Mouse (Mus musculus) thymus, postnatal 0 days (tissue): ENCODE measurements around the gene Dmrt3. TPM values are rescaled to one million over a fixed set of nuclear protein-coding genes. Genes with fewer than 3 reads are reported as not detected.

ENCODE experiments used
- DNase-seq: peaks from one replicate; pipeline ENCODE4 v3.0.0-alpha.2; 2015; ENCODE audit warnings: low spot score
- polyA plus RNA-seq: library from polyadenylated mRNA; unstranded; fragments of >200 nt; fragmentation: Nextera tagmentation; extraction: Ambion mirVana; gene quantifications from 2 replicates; pipeline ENCODE4 v1.2.1, GENCODE M21; 2015

The Dmrt3 gene
- 2.0 and 2.3 TPM in 2 replicates for polyA plus RNA-seq

- no peak for DNase-seq
Observed at GRCm38 (mm10) chr19:25610015-25610410, at the start of gene Dmrt3. Gene Dmrt3 (plus strand): TSS chr19:25610301.

DNA sequence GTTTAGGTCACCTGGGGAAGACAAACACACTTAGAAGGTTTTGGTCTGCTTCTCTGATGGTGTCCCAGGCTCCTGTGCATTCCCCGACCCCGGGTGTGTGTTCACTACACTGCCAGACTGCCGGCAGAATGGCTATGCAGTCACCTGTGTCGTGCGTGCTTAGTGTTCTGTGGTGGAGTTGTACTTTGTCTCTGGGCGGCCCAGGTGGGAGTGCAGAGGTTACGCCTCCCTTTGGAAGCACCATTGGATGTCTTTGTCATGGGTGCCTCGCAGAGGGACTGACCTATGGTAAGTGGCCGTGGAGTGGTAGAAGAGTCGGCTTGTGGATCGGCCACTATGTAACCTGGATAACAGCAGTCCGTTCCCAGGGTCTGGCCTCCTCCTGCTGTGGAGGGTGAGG, 45.7 kb upstream of the Dmrt3 start:
- no peak for DNase-seq

- no peak for DNase-seq
Observed at GRCm38 (mm10) chr19:25569778-25570177, 40.3 kb upstream of the Dmrt3 start.

- DNase-seq = no peak
Observed at GRCm38 (mm10) chr19:25574431-25574830, 35.7 kb upstream of the Dmrt3 start.

- DNase-seq = no peak
Observed at GRCm38 (mm10) chr19:25574981-25575814, 34.9 kb upstream of the Dmrt3 start.

DNA sequence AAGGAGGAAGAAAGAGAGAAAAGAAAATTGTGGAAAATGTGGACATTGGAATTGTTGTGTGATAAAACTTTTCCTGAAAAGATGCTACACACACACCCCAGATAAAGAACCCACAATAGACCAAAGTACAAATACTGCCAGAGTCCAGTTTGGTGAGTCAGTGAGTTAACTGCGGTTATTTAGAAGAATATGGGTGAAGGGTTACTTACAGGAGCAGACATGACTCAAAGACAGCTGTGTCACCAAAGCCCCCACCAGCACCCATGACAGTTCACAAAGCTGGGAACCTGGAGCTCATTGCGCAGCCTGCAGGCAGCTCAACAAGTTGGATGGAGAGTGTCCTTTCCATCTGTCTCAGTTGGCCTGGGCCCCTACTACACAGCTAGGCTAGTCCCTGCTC, 31.7 kb upstream of the Dmrt3 start:
- DNase-seq = no peak

DNA sequence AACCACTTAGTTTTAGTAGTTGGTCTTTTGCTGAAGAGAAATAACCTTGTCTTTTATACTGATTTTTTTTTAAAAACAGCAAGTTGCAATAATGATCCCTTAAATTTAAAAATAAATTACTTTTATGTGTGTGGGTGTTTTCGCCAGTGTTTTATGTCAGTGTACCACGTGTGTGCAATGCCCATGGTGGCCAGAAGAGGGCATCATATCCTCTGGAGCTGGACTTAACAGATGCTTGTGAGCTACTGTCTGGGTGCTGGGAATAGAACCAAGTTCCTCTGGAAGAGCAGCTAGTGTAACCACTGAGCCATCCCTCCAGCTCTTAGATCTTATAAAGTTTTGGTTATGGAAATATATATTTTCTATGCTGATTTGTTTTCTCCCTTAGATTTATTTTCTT, 30.7 kb upstream of the Dmrt3 start:
- DNase-seq = no peak

- DNase-seq = no peak
Observed at GRCm38 (mm10) chr19:25597717-25598232, 12.3 kb upstream of the Dmrt3 start.

DNA sequence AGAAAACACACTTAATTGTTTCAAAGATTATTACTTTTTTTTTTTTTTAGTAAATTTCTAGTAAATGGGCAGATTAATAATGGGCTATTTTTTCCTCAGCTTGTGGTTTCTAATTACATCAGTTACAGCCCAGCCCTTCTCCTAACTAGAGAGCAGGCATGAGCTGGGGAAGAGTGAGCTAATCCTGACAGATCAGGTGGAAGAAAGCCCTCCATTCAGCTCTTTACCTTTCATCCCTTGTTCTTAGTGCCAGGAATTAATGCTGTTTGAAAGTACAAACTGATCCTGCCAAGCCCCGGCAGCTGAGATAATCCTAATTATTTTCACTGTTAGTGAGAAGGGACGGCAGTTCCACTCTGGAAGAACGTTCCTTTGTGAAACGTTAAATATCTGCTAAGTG, 11.5 kb upstream of the Dmrt3 start:
- DNase-seq = no peak

GRCm38 (mm10) chr19:25601966-25602365, 8.1 kb upstream of the Dmrt3 start:
- DNase-seq = no peak

DNA sequence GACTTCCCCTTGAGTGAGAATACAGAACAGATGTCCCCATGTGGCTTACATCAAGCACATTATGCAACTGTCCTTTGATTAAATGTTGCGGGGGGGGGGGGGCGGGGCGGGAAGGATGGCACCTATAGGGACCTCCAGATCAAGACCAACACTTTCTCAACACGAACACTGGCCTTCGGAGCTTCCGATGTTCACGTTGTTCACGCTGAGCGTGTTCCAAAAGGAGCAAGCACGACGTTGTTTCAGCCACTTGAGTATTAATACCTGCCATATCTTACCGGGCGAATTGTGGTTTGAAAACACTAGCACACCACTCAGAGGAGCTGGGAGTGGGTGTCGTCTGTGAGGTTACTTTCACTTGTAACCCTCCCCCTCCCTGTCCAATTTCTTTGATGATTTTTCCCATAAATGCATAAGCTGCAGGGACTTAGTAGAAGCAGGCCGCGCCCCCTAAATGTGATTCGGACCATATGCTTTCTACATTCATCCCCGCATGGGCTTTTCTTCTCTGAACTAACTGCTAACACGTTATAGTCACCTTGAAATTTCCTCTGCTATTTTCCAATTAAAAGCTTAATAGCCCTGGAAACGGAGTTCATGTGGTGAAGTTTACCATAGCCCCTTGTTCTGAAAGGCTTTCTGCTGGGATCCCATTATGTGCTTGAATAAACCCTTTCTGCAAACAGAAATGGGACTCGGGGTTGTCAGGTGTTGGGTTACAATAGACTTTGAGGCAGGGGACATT, 2.5 kb upstream of the Dmrt3 start:
- DNase-seq = no peak

DNA sequence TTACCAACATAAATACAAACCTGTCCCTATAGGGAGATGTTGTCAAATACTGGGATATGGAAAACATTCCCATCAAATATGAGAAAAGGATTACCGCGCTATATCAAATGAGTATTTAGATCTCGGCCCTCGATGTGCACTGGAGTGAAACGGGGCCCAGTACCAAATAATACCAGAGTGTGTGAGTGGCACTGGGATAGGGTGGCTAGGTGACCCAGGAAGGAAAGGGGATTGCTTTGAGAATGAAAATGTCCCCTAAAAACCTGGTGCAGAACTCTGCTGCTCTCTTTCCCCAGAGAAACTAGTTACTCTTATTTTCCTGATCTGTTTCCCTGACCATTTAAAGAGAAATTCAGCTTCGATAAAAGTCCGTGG, 1.9 kb upstream of the Dmrt3 start:
- no peak for DNase-seq

- no peak for DNase-seq
Observed at GRCm38 (mm10) chr19:25608961-25609850, 895 bp upstream of the Dmrt3 start.

GRCm38 (mm10) chr19:25610411-25611111, 460 bp downstream of the Dmrt3 start:
- no peak for DNase-seq

DNA sequence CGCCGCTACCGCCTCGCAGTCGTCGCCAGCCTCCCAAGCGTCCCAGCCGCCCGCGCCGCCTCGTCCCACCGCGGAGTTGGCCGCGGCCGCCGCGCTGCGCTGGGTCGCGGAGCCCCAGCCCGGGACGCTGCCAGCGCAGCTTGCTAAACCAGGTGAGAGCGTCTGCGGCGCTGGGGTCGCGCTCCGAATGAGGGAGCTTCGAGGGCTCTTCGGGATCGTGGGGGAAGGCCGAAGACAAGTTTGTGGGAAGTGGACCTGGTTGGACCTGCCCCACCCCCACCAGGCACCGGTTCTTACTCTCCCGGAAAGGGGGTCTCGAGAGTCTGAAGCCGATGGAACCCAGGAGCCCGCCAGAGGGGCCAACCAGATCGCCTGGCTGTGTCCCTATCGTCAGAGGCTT, 1.0 kb downstream of the Dmrt3 start:
- no peak for DNase-seq

GRCm38 (mm10) chr19:25611876-25612805, 2.0 kb downstream of the Dmrt3 start:
- DNase-seq = no peak

- no peak for DNase-seq
Observed at GRCm38 (mm10) chr19:25612806-25613295, 2.8 kb downstream of the Dmrt3 start.

DNA sequence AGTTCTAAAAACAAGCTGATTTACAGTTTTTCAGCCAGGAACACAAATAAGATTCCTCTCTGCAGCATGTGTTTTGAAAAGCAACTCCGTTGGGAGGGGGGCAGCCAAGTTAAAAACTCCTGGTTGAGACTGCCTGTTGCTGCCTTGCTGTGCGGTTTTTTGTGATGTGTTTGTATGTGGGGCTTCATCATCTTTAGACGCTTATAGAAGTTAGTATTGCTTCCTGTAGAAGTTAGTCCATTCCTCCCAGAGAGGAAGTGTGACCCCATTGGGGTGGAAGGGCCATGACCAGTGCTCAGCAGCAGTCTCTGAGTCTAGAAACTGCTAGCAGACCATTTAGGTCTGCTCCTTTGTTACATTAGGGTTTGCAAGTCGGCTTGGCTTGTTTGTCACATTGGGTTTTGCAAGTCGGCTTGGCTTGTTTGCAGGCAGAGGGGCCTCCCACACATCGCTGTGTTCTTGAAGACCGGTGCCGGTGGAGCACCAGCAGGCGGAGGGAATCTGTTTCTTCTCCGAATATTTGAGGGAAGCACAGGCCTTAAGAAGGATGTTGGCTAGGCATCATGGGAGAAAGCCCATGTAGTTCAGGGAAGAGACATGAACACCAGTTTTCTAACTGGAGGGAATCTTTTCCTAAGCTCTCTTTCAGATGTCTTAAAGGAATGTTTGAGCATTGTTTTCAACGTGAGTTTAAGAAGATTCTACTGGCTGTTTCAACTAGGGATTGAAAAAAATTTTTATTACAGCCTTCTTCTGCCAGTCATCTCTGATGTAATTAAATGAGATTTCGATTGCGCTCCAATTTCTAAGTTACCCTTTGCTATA, 3.6 kb downstream of the Dmrt3 start:
- DNase-seq = no peak

DNA sequence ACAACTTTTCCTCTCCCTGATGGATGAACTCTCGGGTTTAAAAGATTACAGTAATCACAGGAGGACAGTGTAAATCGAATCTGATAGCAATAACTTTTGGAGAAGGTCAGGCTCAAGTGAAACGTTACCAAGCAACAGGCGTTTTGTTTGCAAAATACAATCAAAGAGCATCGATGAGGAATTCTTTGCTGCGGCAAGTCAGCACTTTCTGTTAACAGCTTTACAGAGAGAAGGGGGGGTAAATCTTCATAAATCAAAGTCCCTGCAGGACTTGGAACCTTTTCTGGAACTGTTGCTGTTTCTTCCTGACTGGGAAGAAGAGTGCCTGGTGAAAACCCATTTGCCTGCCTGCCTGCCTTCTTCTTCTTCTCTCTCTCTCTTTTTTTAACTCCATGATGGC, 5.8 kb downstream of the Dmrt3 start:
- DNase-seq = no peak
